7 mouse cellular contexts compared by ENCODE assay signal in genomic region chr6:6216507-6217285, GRCm38 (mm10). TPM values are rescaled to one million over a fixed set of nuclear protein-coding genes. Genes with fewer than 3 reads are reported as not detected.
DNase-seq lines count a peak whose midpoint lies in the region; ATAC-seq lines count a peak whose summit lies in the region.

TSS of gene Slc25a13 (minus strand) at chr6:6217173.

- DNase-seq in Muller cell, postnatal 12 days (ENCODE audit: inconsistent ontology term): peak; percentile 85
- DNase-seq in c-Kit-positive CD71-negative TER-119-negative erythroid progenitor cells, embryonic 14.5 days (ENCODE audit: low read depth): peak; percentile 45
- DNase-seq in heart, postnatal 4 days: peak; percentile 85
- peak; percentile 21 to 28 for DNase-seq in left cerebral cortex, postnatal 36 days (ENCODE audit: low spot score in 2 of 2)
- DNase-seq in mesoderm, embryonic 11.5 days (ENCODE audit: low read depth, low spot score): peak; percentile 77
- DNase-seq in skeletal muscle tissue, adult 2 months (ENCODE audit: low read depth, low spot score): peak; percentile 10

- H3K4me1 ChIP-seq in forebrain, embryonic 12.5 days: peaks cover 16% of the 10 kb centered on the region

- peak within 1 kb of the TSS; percentile 67 for H3K4me3 ChIP-seq in forebrain, embryonic 12.5 days (replicated peaks)

- H3K27me3 ChIP-seq in forebrain, embryonic 12.5 days: peaks cover 6% of the 10 kb centered on the region; the same call in 1 of the 2 replicates

- H3K9ac ChIP-seq in forebrain, embryonic 12.5 days: peak within 1 kb of the TSS; percentile 71

- peak within 1 kb of the TSS; percentile 3; the same call in 1 of the 2 replicates for H3K27ac ChIP-seq in forebrain, embryonic 12.5 days

- no peaks in the 10 kb centered on the region for H3K36me3 ChIP-seq in forebrain, embryonic 12.5 days (replicated peaks)

- peak within 1 kb of the TSS; percentile 87 for H3K4me2 ChIP-seq in forebrain, embryonic 12.5 days

- no peaks in the 10 kb centered on the region for H3K9me3 ChIP-seq in forebrain, embryonic 12.5 days

- ATAC-seq in forebrain, embryonic 12.5 days (ENCODE audit: low FRiP score): peak; percentile 93

- intact Hi-C loops in left cerebral cortex, postnatal 36 days (cut with DNase I): no loop called here

- whole genome bisulfite sequencing in forebrain, embryonic 12.5 days: under 1% methylated on average over 51 of the region's 51 CpGs

RNA-seq across cellular contexts. Expression of gene Slc25a13, which starts in this region (rescaled TPM):
- 23.6 and 32.3 TPM in 2 replicates for polyA plus RNA-seq in forebrain, embryonic 12.5 days (2016; fragmentation: Nextera tagmentation; extraction: Ambion mirVana)
- total RNA-seq in heart, postnatal 4 days (2021): 10 to 100 TPM; 65.8 to 67.9 TPM
- 1 to 10 TPM; 2.1 to 2.3 TPM for total RNA-seq in left cerebral cortex, postnatal 36 days (2021)

Comparison
In these comparisons a context has a peak if more than half of its experiments do, and no peak if none do; other contexts are left out.
1. Peak in every context shown above with its lines: DNase-seq, ATAC-seq, H3K4me3 ChIP-seq and H3K27ac ChIP-seq.
2. RNA of gene Slc25a13 (total RNA-seq): 65.8 to 67.9 TPM in heart, postnatal 4 days; 2.1 to 2.3 TPM in left cerebral cortex, postnatal 36 days; every median in the first group is over 10 times any median in the second.
3. DNase-seq: peak in every context shown above with its lines; median percentile 85 in Muller cell, postnatal 12 days; 85 in heart, postnatal 4 days; 77 in mesoderm, embryonic 11.5 days; 45 in c-Kit-positive CD71-negative TER-119-negative erythroid progenitor cells, embryonic 14.5 days; 24 in left cerebral cortex, postnatal 36 days; 10 in skeletal muscle tissue, adult 2 months.